Mouse (Mus musculus): ENCODE data around the gene Eif1. TPM values are rescaled to one million over a fixed set of nuclear protein-coding genes. Genes with fewer than 3 reads are reported as not detected.
"Not testable (repeated sequence)": the region's sequence is repeated elsewhere in the genome, so short reads cannot be mapped to it uniquely, and the experiment has no call there.

The Eif1 gene
- polyA plus RNA-seq, 1 experiment from 2014 or later = 1,522 TPM

GRCm38 (mm10) chr11:100325062-100325629 lies 5.5 kb downstream of the Eif1 start:
- no peak for ATAC-seq (ENCODE audit: insufficient number of reproducible peaks, low FRiP score)
- no peak overlapping the region for H3K9ac ChIP-seq
- H3K4me3 ChIP-seq = no peak overlapping the region
- H3K27me3 ChIP-seq (replicated peaks) = no peaks in the 10 kb centered on the region
- H3K9me3 ChIP-seq (replicated peaks) = no peaks in the 10 kb centered on the region
- H3K27ac ChIP-seq (ENCODE audit: poor library complexity, severe bottlenecking) = no peak overlapping the region
- no peak overlapping the region for H3K4me2 ChIP-seq
- peaks cover 23% of the 10 kb centered on the region for H3K4me1 ChIP-seq (replicated peaks)
- peaks cover 22% of the 10 kb centered on the region for H3K36me3 ChIP-seq
- 71% methylated on average over 11 of the region's 11 CpGs for WGBS

DNA sequence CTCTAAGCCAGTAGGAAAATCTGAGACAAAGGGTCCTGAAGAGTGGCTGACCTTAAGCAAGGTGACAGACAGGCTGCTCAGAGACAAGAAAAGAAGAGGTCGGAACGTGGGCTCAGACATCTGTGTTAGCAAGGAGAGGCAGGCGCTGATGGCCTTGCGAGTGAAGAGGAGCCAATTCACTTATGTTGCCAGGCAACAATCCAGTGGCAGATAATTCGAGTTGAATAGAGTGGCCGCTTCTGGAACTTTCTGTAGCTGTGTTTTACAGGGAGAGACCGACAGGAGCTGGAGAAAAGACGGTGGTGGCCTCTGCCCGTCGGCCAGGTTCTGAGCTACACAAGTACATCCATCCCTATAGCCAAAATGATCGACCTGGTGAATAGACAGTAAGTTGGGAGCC lies 7.6 kb downstream of the Eif1 start:
- H3K27ac ChIP-seq (ENCODE audit: poor library complexity, severe bottlenecking) = no peak overlapping the region
- H3K9ac ChIP-seq = no peak overlapping the region
- H3K27me3 ChIP-seq (replicated peaks) = no peaks in the 10 kb centered on the region
- no peak overlapping the region for H3K4me3 ChIP-seq
- 37% methylated on average over 11 of the region's 11 CpGs for WGBS
- H3K4me1 ChIP-seq (replicated peaks) = peaks cover 12% of the 10 kb centered on the region
- no peak overlapping the region for H3K4me2 ChIP-seq
- ATAC-seq (ENCODE audit: insufficient number of reproducible peaks, low FRiP score) = no peak
- no peaks in the 10 kb centered on the region for H3K9me3 ChIP-seq (replicated peaks)
- H3K36me3 ChIP-seq = peaks cover 4% of the 10 kb centered on the region

DNA sequence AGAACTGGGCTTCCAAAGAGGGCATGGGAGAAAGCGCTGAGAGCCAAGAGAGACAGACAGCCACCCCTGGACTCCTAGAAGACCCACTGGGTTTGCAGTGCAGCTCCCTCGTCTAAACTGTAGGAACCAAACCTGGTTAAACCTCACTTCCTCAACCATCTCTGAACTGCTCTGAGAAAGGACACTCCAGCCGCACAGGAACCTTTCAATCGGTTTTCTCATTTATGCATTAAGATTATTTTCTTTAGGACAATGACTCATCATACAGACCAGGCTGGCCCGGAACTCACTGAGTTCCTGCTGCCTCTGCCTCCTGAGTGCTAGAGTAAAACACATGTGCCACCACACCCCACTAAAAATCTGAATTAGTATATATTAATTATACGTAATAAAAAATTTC lies 8.1 kb downstream of the Eif1 start:
- Histone ChIP-seq H3K27me3 (replicated peaks) (no peaks in the 10 kb centered on the region), H3K4me1 (replicated peaks) (peaks cover 12% of the 10 kb centered on the region), H3K4me2 (no peak overlapping the region), H3K9me3 (replicated peaks) (no peaks in the 10 kb centered on the region), H3K27ac (ENCODE audit: poor library complexity, severe bottlenecking) (no peak overlapping the region), H3K4me3 (no peak overlapping the region), H3K9ac (no peak overlapping the region), H3K36me3 (no peaks in the 10 kb centered on the region; the same call in 1 of the 2 replicates)
- ATAC-seq (ENCODE audit: insufficient number of reproducible peaks, low FRiP score) = no peak
- 68% methylated on average over 6 of the region's 6 CpGs for WGBS

- H3K4me3 ChIP-seq = no peak overlapping the region
- H3K36me3 ChIP-seq = no peaks in the 10 kb centered on the region
- H3K9ac ChIP-seq = no peak overlapping the region
- ATAC-seq (ENCODE audit: insufficient number of reproducible peaks, low FRiP score) = no peak
- H3K9me3 ChIP-seq (replicated peaks) = no peaks in the 10 kb centered on the region
- peaks cover 12% of the 10 kb centered on the region for H3K4me1 ChIP-seq (replicated peaks)
- no peak overlapping the region for H3K4me2 ChIP-seq
- 62% methylated on average over 16 of the region's 16 CpGs for WGBS
- no peaks in the 10 kb centered on the region for H3K27me3 ChIP-seq (replicated peaks)
- H3K27ac ChIP-seq (ENCODE audit: poor library complexity, severe bottlenecking) = no peak overlapping the region
Measured at GRCm38 (mm10) chr11:100330235-100330634, 10.6 kb downstream of the Eif1 start.

DNA sequence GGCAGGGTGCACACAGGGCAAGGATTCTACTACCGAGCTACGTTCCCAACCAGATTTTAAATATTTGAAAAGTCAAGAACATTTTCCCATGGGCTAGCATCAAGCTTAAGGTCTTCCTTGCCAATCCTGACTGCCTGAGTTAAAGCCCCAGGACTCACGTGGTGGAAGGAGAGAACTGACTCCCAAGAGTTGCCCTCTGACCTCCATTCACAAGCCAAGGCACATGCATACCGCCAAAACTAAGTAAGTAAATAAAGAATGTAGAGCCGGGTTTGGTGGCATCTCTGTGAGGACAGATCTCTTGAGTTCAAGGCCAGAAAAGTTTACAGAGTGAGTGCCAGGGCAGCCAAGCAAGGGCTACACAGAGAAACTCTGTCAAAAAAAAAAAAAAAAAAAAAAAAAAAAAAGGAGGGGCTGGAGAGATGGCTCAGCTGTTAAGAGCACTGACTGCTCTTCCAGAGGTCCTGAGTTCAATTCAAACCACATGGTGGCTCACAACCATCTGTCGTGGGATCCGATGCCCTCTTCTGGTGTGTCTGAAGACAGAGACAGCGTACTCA lies 11.2 kb downstream of the Eif1 start:
- not testable (repeated sequence) for H3K9me3 ChIP-seq (replicated peaks); H3K27me3 ChIP-seq (replicated peaks); H3K36me3 ChIP-seq; H3K27ac ChIP-seq (ENCODE audit: poor library complexity, severe bottlenecking); H3K9ac ChIP-seq; ATAC-seq (ENCODE audit: insufficient number of reproducible peaks, low FRiP score); H3K4me3 ChIP-seq; H3K4me2 ChIP-seq
- H3K4me1 ChIP-seq (replicated peaks) = peaks cover 15% of the 10 kb centered on the region
- 62% methylated on average over 8 of the region's 8 CpGs for WGBS

DNA sequence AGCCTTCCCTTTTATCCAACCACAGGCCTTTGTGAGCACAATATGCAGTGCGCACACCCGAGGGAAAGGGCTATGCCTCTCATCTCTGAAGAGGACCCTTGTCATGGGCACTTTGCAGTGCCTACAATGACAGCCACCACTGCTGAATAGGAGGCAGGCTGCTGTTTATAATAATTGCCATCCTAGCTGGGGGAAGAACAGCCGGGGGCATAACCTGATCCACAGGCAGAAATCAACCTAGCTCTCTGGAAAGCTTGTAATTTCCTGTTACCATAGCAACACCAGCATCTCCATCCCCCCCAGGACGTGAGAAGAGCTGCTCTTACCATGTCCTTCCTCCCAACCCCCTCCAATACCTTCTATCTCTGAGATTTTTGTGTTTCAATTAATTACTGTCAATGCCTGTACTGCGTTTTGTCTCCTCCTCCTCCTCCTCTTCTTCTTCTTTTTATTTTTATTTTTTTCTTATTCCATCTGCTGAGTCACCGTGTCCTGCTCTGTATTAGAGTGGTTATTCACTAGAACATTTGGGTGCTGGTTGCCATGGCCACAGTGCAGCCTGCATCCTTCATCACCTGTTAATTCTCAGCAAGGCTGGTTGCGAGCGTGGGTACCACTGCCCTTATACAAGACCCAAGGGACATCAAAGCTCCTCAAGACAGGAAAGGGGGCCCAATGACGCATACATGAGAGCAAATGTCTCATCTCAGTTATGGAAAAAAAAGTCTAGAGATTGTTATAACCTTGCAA lies 13.3 kb downstream of the Eif1 start:
- no peaks in the 10 kb centered on the region for H3K9me3 ChIP-seq (replicated peaks)
- no peak overlapping the region for H3K4me2 ChIP-seq
- H3K4me1 ChIP-seq (replicated peaks) = peaks cover 5% of the 10 kb centered on the region; the same call in 1 of the 2 replicates
- H3K9ac ChIP-seq = no peak overlapping the region
- WGBS = 63% methylated on average over 9 of the region's 9 CpGs
- H3K27me3 ChIP-seq (replicated peaks) = no peaks in the 10 kb centered on the region
- H3K36me3 ChIP-seq = no peaks in the 10 kb centered on the region
- H3K4me3 ChIP-seq = no peak overlapping the region
- no peak for ATAC-seq (ENCODE audit: insufficient number of reproducible peaks, low FRiP score)
- no peak overlapping the region for H3K27ac ChIP-seq (ENCODE audit: poor library complexity, severe bottlenecking)

- Histone ChIP-seq H3K27me3 (replicated peaks) (no peaks in the 10 kb centered on the region), H3K9me3 (replicated peaks) (no peaks in the 10 kb centered on the region), H3K4me3 (no peak within 1 kb of the TSS), H3K4me1 (replicated peaks) (peaks cover 5% of the 10 kb centered on the region; the same call in 1 of the 2 replicates), H3K4me2 (no peak within 1 kb of the TSS), H3K9ac (no peak within 1 kb of the TSS), H3K27ac (ENCODE audit: poor library complexity, severe bottlenecking) (no peak within 1 kb of the TSS), H3K36me3 (no peaks in the 10 kb centered on the region)
- 80% methylated on average over 6 of the region's 6 CpGs for WGBS
- ATAC-seq (ENCODE audit: insufficient number of reproducible peaks, low FRiP score) = no peak
Measured at GRCm38 (mm10) chr11:100333944-100334457, 14.3 kb downstream of the Eif1 start, which contains the start of gene Gast. TSS of gene Gast (plus strand) at chr11:100334407.

- Histone ChIP-seq H3K4me3 (no peak overlapping the region), H3K9me3 (replicated peaks) (no peaks in the 10 kb centered on the region), H3K4me2 (no peak overlapping the region), H3K27me3 (replicated peaks) (no peaks in the 10 kb centered on the region), H3K27ac (ENCODE audit: poor library complexity, severe bottlenecking) (no peak overlapping the region), H3K4me1 (replicated peaks) (peaks cover 5% of the 10 kb centered on the region; the same call in 1 of the 2 replicates), H3K36me3 (no peaks in the 10 kb centered on the region), H3K9ac (no peak overlapping the region)
- ATAC-seq (ENCODE audit: insufficient number of reproducible peaks, low FRiP score) = no peak
- WGBS = 66% methylated on average over 3 of the region's 3 CpGs
Measured at GRCm38 (mm10) chr11:100335731-100336130, 16.0 kb downstream of the Eif1 start.

DNA sequence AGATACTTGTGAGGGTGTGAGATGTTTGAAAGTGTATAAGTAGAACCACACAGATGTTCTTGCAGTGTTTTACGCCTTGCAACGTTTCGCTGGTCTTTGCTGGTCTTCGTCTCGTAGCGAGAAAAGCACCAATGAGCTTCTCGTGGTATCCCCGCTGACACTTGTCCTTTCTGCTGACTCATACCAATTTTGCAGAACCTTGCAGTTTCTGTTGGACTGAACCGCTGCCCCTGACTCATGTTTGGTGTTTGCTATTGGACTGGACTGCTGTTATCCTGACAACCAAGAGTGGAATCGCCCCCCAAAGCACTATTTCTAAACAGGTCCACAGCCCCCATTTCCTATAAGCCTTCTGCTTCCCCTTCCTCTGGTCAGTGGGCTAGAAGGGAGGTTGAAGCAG lies 24.6 kb downstream of the Eif1 start:
- peaks cover 7% of the 10 kb centered on the region; the same call in 1 of the 2 replicates for H3K27me3 ChIP-seq (replicated peaks)
- 82% methylated on average over 10 of the region's 10 CpGs for WGBS
- H3K9ac ChIP-seq = no peak overlapping the region
- H3K4me2 ChIP-seq = no peak overlapping the region
- H3K27ac ChIP-seq (ENCODE audit: poor library complexity, severe bottlenecking) = no peak overlapping the region
- no peaks in the 10 kb centered on the region for H3K4me1 ChIP-seq (replicated peaks)
- no peak for ATAC-seq (ENCODE audit: insufficient number of reproducible peaks, low FRiP score)
- no peaks in the 10 kb centered on the region for H3K36me3 ChIP-seq
- no peak overlapping the region for H3K4me3 ChIP-seq
- no peaks in the 10 kb centered on the region for H3K9me3 ChIP-seq (replicated peaks)

DNA sequence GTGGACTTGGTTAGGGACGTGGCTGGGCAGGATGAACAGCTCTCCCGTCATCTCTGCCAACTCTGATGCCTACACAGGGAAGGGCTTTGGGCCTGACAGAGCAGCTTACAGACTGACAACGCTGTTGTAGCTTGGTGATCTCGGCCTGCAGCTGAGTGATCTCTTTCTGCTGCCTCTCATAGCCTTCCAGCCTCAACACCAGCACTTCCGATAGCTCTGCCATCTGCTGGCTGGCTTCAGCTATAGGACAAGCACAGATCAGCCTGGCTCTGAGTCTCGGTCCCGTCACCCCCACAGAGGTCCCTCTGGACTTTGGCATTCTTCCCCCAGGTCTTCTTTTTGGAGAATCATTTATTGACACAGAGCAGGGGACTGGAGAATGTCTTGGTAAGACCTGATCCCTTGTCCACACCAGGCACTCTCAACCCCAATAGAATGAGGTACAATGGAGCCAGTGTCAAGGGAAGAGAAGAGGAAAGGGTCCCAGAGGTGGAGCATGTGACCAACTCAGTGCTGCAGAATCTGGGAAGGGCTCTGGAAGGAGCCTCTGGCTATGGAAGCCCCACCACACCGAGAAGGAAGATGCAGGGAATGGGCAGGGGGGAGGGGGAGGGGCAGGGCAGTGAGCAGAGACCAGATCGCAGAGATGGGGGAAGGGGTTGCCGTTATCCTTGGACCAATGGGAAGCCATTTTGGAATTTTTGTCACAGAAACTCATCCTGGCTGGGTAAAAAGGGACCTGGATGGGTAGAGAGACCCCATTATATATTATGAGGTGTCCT lies 32.6 kb downstream of the Eif1 start:
- H3K27ac ChIP-seq (ENCODE audit: poor library complexity, severe bottlenecking) = no peak overlapping the region
- H3K27me3 ChIP-seq (replicated peaks) = peaks cover 42% of the 10 kb centered on the region
- 26% methylated on average over 10 of the region's 10 CpGs for WGBS
- ATAC-seq (ENCODE audit: insufficient number of reproducible peaks, low FRiP score) = no peak
- no peak overlapping the region for H3K9ac ChIP-seq
- H3K9me3 ChIP-seq (replicated peaks) = no peaks in the 10 kb centered on the region
- no peak overlapping the region for H3K4me2 ChIP-seq
- H3K36me3 ChIP-seq = no peaks in the 10 kb centered on the region
- H3K4me1 ChIP-seq (replicated peaks) = peaks cover 15% of the 10 kb centered on the region; the same call in 1 of the 2 replicates
- no peak overlapping the region for H3K4me3 ChIP-seq

Measured in heart, embryonic 12.5 days (tissue).